Mouse (Mus musculus) forebrain, embryonic 10.5 days (tissue): ENCODE data around the gene Trir. TPM values are rescaled to one million over a fixed set of nuclear protein-coding genes. Genes with fewer than 3 reads are reported as not detected.
A peak's percentile ranks its signal among the peaks of the same experiment; 100 is the strongest.

Experiments
- DNase-seq: peaks from one replicate; pipeline ENCODE4 v3.0.0-alpha.2; 2017; ENCODE audit warnings: low spot score; ENCODE audit errors: extremely low spot score
- H3K27ac ChIP-seq: fragments of 300-500 bp; sonication (generic); 2 replicates; pipeline ENCODE4 v1.5.1; 2016; ENCODE audit warnings: mild to moderate bottlenecking
- H3K27me3 ChIP-seq: fragments of 300-500 bp; sonication (generic); 2 replicates; pipeline ENCODE4 v1.6.1; 2016; ENCODE audit warnings: mild to moderate bottlenecking; ENCODE audit not compliant: poor library complexity, severe bottlenecking
- H3K36me3 ChIP-seq: fragments of 300-500 bp; sonication (generic); replicated peaks from 2 replicates; pipeline ENCODE4 v1.6.1; 2016; ENCODE audit warnings: mild to moderate bottlenecking, moderate library complexity
- H3K4me1 ChIP-seq: fragments of 300-500 bp; sonication (generic); 2 replicates; pipeline ENCODE4 v1.6.1; 2016
- H3K4me3 ChIP-seq: fragments of 300-500 bp; sonication (generic); 2 replicates; pipeline ENCODE4 v1.5.1; 2016; ENCODE audit warnings: mild to moderate bottlenecking, moderate library complexity
- H3K9me3 ChIP-seq: fragments of 300-500 bp; sonication (generic); 2 replicates; pipeline ENCODE4 v1.6.1; 2016; ENCODE audit warnings: mild to moderate bottlenecking, moderate library complexity
- WGBS: fragments of 180-500 bp; shearing (Covaris S2); methylation state at CpG from one replicate; pipeline ENCODE4 v1.1.7; 2016; 5-methylcytosine and 5-hydroxymethylcytosine counted together
- polyA plus RNA-seq: library from polyadenylated mRNA; unstranded; fragments of >200 nt; fragmentation: Nextera tagmentation; extraction: Ambion mirVana; gene quantifications from 2 replicates; pipeline ENCODE4 v1.2.1, GENCODE M21; 2016

Gene Trir
- 123 and 142 TPM in 2 replicates for polyA plus RNA-seq

- H3K36me3 ChIP-seq = peaks cover 59% of the 10 kb centered on the region
- H3K27ac ChIP-seq = peak within 1 kb of the TSS; percentile 99
- peak; percentile 98 for DNase-seq
- H3K4me1 ChIP-seq = peaks cover 44% of the 10 kb centered on the region
- H3K4me3 ChIP-seq = peak within 1 kb of the TSS; percentile 100
- H3K9me3 ChIP-seq = no peaks in the 10 kb centered on the region
- no peaks in the 10 kb centered on the region for H3K27me3 ChIP-seq
- under 1% methylated on average over 75 of the region's 75 CpGs for WGBS
Observed at GRCm38 (mm10) chr8:85026670-85027515, at the start of gene Trir. Gene Trir (plus strand): TSS chr8:85026823.

DNA sequence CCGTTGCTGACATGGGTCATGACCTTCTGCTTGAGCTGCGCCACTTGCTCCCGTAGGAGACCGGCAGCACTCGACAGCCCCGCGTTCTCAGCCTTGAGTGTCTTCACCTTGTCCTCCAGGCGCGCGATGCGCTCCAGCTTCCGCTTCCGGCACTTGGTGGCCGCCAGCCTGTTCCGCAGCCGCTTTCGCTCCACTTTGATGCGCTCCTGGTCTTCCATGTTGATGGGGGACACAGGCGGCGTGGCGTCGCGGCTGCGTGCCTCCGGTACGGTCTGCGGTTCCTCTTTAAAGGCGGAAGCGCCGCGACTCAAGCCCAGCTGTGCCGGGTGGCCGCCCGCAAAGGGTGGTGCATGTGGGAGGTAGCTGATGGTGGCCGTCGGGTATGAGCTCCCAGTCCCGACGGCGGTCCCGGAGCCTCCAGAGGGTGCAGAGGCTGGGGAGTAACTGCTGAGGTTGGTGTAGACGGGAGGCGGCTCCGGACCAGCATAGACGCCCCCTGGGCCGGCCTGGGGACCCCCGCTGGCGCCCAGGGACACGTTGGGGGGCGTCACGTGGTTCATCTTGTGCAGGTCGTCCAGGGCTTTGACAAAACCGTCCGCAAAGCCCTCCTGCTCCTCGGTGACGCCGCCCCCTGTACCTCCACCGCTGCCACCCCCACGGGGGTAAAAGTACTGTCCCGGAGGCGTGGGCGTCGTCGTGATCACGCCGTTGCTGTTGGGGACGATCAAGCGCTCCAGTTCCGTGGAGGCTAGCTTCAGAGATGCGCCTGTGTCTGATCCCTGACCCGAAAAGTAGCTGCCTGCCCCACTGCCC, 49.0 kb upstream of the Trir start:
- H3K27me3 ChIP-seq = peaks cover 61% of the 10 kb centered on the region
- H3K36me3 ChIP-seq = peaks cover 26% of the 10 kb centered on the region
- DNase-seq = peak; percentile 67
- H3K27ac ChIP-seq = peak overlapping the region; percentile 79
- H3K4me1 ChIP-seq = peaks cover 71% of the 10 kb centered on the region
- no peaks in the 10 kb centered on the region for H3K9me3 ChIP-seq
- 2% methylated on average over 70 of the region's 70 CpGs for WGBS
- H3K4me3 ChIP-seq = peak overlapping the region; percentile 68

- Histone ChIP-seq H3K27ac (peak within 1 kb of the TSS; percentile 79), H3K36me3 (peaks cover 19% of the 10 kb centered on the region), H3K4me1 (peaks cover 71% of the 10 kb centered on the region), H3K27me3 (peaks cover 64% of the 10 kb centered on the region), H3K4me3 (peak within 1 kb of the TSS; percentile 68), H3K9me3 (no peaks in the 10 kb centered on the region)
- under 1% methylated on average over 63 of the region's 63 CpGs for WGBS
- DNase-seq = peak; percentile 79
Observed at GRCm38 (mm10) chr8:84978248-84978940, 48.2 kb upstream of the Trir start, which contains the start of gene Junb. Gene Junb (minus strand): TSS chr8:84978718.

- Histone ChIP-seq H3K4me3 (peak overlapping the region; percentile 68), H3K4me1 (peaks cover 80% of the 10 kb centered on the region), H3K27ac (peak overlapping the region; percentile 76), H3K9me3 (no peaks in the 10 kb centered on the region), H3K27me3 (peaks cover 78% of the 10 kb centered on the region), H3K36me3 (peaks cover 5% of the 10 kb centered on the region)
- 2% methylated on average over 42 of the region's 42 CpGs for WGBS
- peak; percentile 84 for DNase-seq
Observed at GRCm38 (mm10) chr8:84979599-84980421, 46.8 kb upstream of the Trir start.

GRCm38 (mm10) chr8:84980622-84981358, 45.8 kb upstream of the Trir start:
- Histone ChIP-seq H3K27me3 (peaks cover 84% of the 10 kb centered on the region), H3K4me3 (peak overlapping the region; percentile 68; the same call in 1 of the 2 replicates), H3K36me3 (no peaks in the 10 kb centered on the region), H3K9me3 (no peaks in the 10 kb centered on the region), H3K27ac (peak overlapping the region; percentile 76), H3K4me1 (peaks cover 82% of the 10 kb centered on the region)
- WGBS = 41% methylated on average over 11 of the region's 11 CpGs
- no peak for DNase-seq

DNA sequence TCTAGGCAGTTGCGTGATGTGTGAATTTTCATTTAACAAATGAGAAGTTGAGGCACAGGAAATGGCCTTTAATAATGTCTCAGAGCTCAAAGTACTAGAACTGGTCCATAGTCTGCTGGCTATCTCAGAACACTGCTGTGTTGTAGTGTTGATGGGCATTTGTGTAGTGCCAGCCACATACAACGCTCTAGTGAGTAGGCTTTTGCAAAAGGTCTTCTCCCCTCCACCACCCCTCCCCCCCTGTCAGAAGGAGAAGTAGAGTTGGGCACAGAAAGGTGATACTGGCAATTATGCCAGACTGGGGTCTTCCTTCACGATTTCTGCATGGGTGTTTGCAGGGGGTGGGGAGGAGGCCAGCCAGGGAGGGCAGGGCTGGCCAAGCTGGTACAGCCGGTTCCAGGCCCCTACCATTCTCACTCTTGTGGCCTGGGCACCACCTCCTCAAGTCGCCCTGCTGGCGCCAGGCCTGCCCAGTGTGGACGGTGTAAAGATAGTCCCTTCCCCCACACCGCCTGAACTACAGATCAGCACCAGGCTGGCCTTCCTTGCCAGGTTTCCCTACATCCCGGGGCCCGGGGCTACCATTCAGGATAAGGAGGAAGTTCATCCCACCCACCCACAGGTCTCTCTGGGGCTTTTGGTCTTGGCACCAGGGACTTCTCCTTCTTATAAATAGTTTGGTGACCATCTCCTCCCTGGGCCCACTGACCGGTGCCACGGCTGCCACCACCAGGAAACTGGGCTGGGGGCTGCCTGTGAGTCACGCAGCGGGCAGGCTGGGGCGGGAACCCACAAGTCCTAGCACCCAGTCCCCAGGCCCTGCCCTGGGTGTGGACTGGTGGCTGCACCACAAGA, 44.8 kb upstream of the Trir start:
- Histone ChIP-seq H3K9me3 (no peaks in the 10 kb centered on the region), H3K4me1 (peaks cover 79% of the 10 kb centered on the region), H3K27me3 (peaks cover 92% of the 10 kb centered on the region), H3K27ac (0 out of 2 replicates have a peak overlapping the region, but pooled peaks have one; percentile 20), H3K4me3 (peak overlapping the region; percentile 12; the same call in 1 of the 2 replicates), H3K36me3 (no peaks in the 10 kb centered on the region)
- DNase-seq = no peak
- WGBS = 83% methylated on average over 15 of the region's 15 CpGs

DNA sequence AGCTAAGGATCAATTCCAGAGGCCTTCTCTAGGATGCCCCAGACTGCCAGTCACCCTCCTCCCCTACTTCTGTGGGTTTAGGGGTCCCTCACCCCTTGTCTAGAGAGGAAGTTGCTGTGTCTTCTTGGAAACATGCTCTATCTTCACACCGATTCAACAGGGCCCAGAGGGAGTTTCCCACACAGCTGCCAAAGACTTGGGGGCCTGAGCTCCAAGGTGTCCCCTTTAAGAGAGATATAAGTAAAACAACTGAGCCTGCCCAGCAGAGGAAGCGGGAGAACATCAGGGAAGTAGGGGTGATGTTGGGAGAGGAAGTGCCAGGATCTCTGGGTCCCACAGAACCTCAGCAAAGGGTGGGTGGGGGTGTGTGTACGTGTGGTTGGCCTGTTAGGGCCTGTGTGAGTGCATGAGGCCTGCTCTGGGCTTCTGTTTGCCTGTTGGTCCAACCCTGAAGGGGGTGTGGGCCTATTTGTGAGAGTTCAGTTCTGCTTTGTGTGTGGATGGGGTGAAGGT, 44.1 kb upstream of the Trir start:
- 0 out of 2 replicates have a peak overlapping the region, but pooled peaks have one; percentile 20 for H3K27ac ChIP-seq
- peaks cover 72% of the 10 kb centered on the region for H3K4me1 ChIP-seq
- no peak for DNase-seq
- H3K4me3 ChIP-seq = no peak overlapping the region
- no peaks in the 10 kb centered on the region for H3K9me3 ChIP-seq
- peaks cover 92% of the 10 kb centered on the region for H3K27me3 ChIP-seq
- no peaks in the 10 kb centered on the region for H3K36me3 ChIP-seq
- WGBS = 68% methylated on average over 3 of the region's 3 CpGs

GRCm38 (mm10) chr8:84984294-84985048, 42.2 kb upstream of the Trir start:
- H3K27ac ChIP-seq = peak overlapping the region; percentile 83
- H3K4me3 ChIP-seq = peak overlapping the region; percentile 62
- H3K36me3 ChIP-seq = no peaks in the 10 kb centered on the region
- 12% methylated on average over 16 of the region's 16 CpGs for WGBS
- DNase-seq = no peak
- H3K27me3 ChIP-seq = peaks cover 92% of the 10 kb centered on the region
- peaks cover 59% of the 10 kb centered on the region for H3K4me1 ChIP-seq
- H3K9me3 ChIP-seq = no peaks in the 10 kb centered on the region

DNA sequence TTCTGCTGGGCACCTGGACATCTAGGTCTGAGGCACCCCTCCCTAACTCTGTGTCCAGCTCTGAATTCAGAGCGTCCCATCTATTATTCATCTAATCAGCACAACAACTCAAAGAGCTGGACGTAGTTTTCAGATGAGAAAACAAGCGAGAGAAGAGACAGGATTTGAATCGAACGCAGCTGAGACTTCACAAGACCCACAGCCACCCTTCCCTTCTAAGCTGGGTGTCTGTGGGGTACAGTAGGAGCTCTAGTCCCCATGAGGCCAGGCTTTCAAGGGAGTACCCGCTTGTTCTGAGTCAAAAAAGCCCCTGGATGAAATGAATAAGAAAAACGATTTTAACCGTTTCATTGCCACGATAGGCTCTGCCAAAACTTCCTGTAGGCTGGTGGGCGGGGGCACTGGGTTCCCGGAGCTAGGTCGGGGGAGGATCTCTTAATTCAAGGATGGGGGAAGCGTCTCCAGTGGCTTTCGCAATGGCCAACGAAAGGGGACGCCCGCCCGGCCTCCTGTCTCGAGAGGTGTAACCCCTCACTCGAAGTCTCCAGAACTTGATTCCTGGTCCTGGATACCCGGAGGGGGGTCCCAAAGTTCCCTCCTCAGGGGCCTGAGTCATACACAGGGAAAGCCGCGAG, 41.5 kb upstream of the Trir start:
- DNase-seq = no peak
- WGBS = under 1% methylated on average over 23 of the region's 23 CpGs
- H3K27me3 ChIP-seq = peaks cover 85% of the 10 kb centered on the region

More for the DNA sequence above, 41.5 kb upstream of the Trir start:
- Histone ChIP-seq H3K36me3 (no peaks in the 10 kb centered on the region), H3K4me3 (peak overlapping the region; percentile 62), H3K4me1 (peaks cover 59% of the 10 kb centered on the region), H3K27ac (peak overlapping the region; percentile 83), H3K9me3 (no peaks in the 10 kb centered on the region)
